Mouse (Mus musculus) MEL (cell line): ENCODE data around the gene Cep131. TPM values are rescaled to one million over a fixed set of nuclear protein-coding genes. Genes with fewer than 3 reads are reported as not detected.
A peak's percentile ranks its signal among the peaks of the same experiment; 100 is the strongest.

Source experiments
- DNase-seq: peaks from one replicate; pipeline ENCODE4 v3.0.0; 2011; ENCODE audit warnings: low read depth, low spot score
- H3K27ac ChIP-seq: 2 replicates; pipeline ENCODE4 v1.5.1; 2012; ENCODE audit warnings: low read depth, mild to moderate bottlenecking, control low read depth, low read length, moderate library complexity; ENCODE audit not compliant: control insufficient read depth
- H3K27me3 ChIP-seq, 2 experiments: fragments of 150-350 bp in 1 of 2; sonication (generic) in 1 of 2; 2 replicates each; pipeline ENCODE4 v1.6.1; 2012; ENCODE audit warnings: low read length in 2 of 2, mild to moderate bottlenecking in 2 of 2, improper control_type of control experiment in 1 of 2, moderate library complexity in 1 of 2; ENCODE audit not compliant: insufficient read depth in 2 of 2, control insufficient read depth in 1 of 2
- H3K36me3 ChIP-seq, 2 experiments: 2 replicates each; pipeline ENCODE4 v1.6.1; 2012 to 2014; ENCODE audit warnings: low read length in 2 of 2, improper control_type of control experiment in 1 of 2, inconsistent platforms in 1 of 2, mild to moderate bottlenecking in 1 of 2; ENCODE audit not compliant: insufficient read depth in 2 of 2, control insufficient read depth in 1 of 2
- H3K4me1 ChIP-seq, 2 experiments: fragments of 150-350 bp in 1 of 2; sonication (generic) in 1 of 2; 2 replicates each; pipeline ENCODE4 v1.6.1; 2012; ENCODE audit warnings: low read length in 2 of 2, improper control_type of control experiment in 1 of 2, mild to moderate bottlenecking in 1 of 2; ENCODE audit not compliant: insufficient read depth in 2 of 2, control insufficient read depth in 1 of 2
- H3K4me3 ChIP-seq, 2 experiments: fragments of 150-350 bp in 1 of 2; sonication (generic) in 1 of 2; 2 replicates each; pipeline ENCODE4 v1.5.1; 2012; ENCODE audit warnings: low read depth in 2 of 2, low read length in 2 of 2, mild to moderate bottlenecking in 2 of 2, moderate library complexity in 2 of 2, control low read depth in 1 of 2, improper control_type of control experiment in 1 of 2; ENCODE audit not compliant: control insufficient read depth in 1 of 2, insufficient read depth in 1 of 2
- H3K79me2 ChIP-seq: 2 replicates; pipeline ENCODE4 v1.6.1; 2012; ENCODE audit warnings: mild to moderate bottlenecking, low read length, moderate library complexity; ENCODE audit not compliant: control insufficient read depth, poor library complexity, insufficient read depth
- H3K9ac ChIP-seq: 2 replicates; pipeline ENCODE4 v1.6.1; 2012; ENCODE audit warnings: low read depth, mild to moderate bottlenecking, control low read depth, low read length, moderate library complexity; ENCODE audit not compliant: control insufficient read depth, poor library complexity, severe bottlenecking
- H3K9me3 ChIP-seq: fragments of 150-350 bp; sonication (generic); replicated peaks from 2 replicates; pipeline ENCODE4 v1.6.1; 2012; ENCODE audit warnings: mild to moderate bottlenecking, low read length, improper control_type of control experiment, moderate library complexity; ENCODE audit not compliant: insufficient read depth
- BHLHE40 ChIP-seq: IDR thresholded peaks from 2 replicates; pipeline ENCODE4 v1.6.1; 2012; ENCODE audit warnings: low read depth, mild to moderate bottlenecking, inconsistent platforms, low read length, improper control_type of control experiment, borderline replicate concordance
- CHD2 ChIP-seq: IDR thresholded peaks from 2 replicates; pipeline ENCODE4 v1.6.1; 2011; ENCODE audit warnings: low read length, improper control_type of control experiment
- EP300 ChIP-seq, 2 experiments: IDR thresholded peaks; 2 replicates each; pipeline ENCODE4 v1.6.1; 2011; ENCODE audit warnings: improper control_type of control experiment in 2 of 2, low read length in 2 of 2, low read depth in 1 of 2, mild to moderate bottlenecking in 1 of 2
- ETS1 ChIP-seq: IDR thresholded peaks from 2 replicates; pipeline ENCODE4 v1.6.1; 2012; ENCODE audit warnings: low read depth, mild to moderate bottlenecking, inconsistent platforms, low read length, improper control_type of control experiment, moderate library complexity
- GATA1 ChIP-seq: IDR thresholded peaks from 2 replicates; pipeline ENCODE4 v1.6.1; 2011; ENCODE audit warnings: low read depth, low read length, improper control_type of control experiment
- HCFC1 ChIP-seq: IDR thresholded peaks from 2 replicates; pipeline ENCODE4 v1.6.1; 2012; ENCODE audit warnings: low read depth, mild to moderate bottlenecking, inconsistent platforms, low read length, improper control_type of control experiment, moderate library complexity
- MEF2A ChIP-seq: IDR thresholded peaks from 2 replicates; pipeline ENCODE4 v1.6.1; 2014; ENCODE audit warnings: low read depth, mild to moderate bottlenecking, inconsistent platforms, low read length, improper control_type of control experiment; ENCODE audit not compliant: poor library complexity, insufficient replicate concordance, severe bottlenecking; ENCODE audit errors: extremely low read depth
- MYC ChIP-seq: IDR thresholded peaks from 2 replicates; pipeline ENCODE4 v1.6.1; 2011; ENCODE audit warnings: low read depth, mild to moderate bottlenecking, low read length, improper control_type of control experiment, moderate library complexity
- NRF1 ChIP-seq: IDR thresholded peaks from 2 replicates; pipeline ENCODE4 v1.6.1; 2014; ENCODE audit warnings: low read depth, mild to moderate bottlenecking, inconsistent platforms, low read length, improper control_type of control experiment, moderate library complexity; ENCODE audit not compliant: poor library complexity, insufficient read depth, severe bottlenecking
- POLR2AphosphoS2 ChIP-seq: IDR thresholded peaks from 2 replicates; pipeline ENCODE4 v1.6.1; 2011; ENCODE audit warnings: low read length, improper control_type of control experiment
- SIN3A ChIP-seq: IDR thresholded peaks from 2 replicates; pipeline ENCODE4 v1.6.1; 2012; ENCODE audit warnings: low read length, improper control_type of control experiment, inconsistent platforms
- SMC3 ChIP-seq: IDR thresholded peaks from 2 replicates; pipeline ENCODE4 v1.6.1; 2011; ENCODE audit warnings: low read depth, low read length, improper control_type of control experiment
- TAL1 ChIP-seq: IDR thresholded peaks from 2 replicates; pipeline ENCODE4 v1.6.1; 2012; ENCODE audit warnings: mild to moderate bottlenecking, inconsistent platforms, low read length, moderate library complexity, mixed read lengths
- ZC3H11A ChIP-seq: IDR thresholded peaks from 2 replicates; pipeline ENCODE4 v1.6.1; 2012; ENCODE audit warnings: low read depth, mild to moderate bottlenecking, inconsistent platforms, low read length, improper control_type of control experiment
- ZMIZ1 ChIP-seq: IDR thresholded peaks from 2 replicates; pipeline ENCODE4 v1.6.1; 2012; ENCODE audit warnings: low read depth, mild to moderate bottlenecking, inconsistent platforms, low read length, improper control_type of control experiment, moderate library complexity
- polyA plus RNA-seq, 2 experiments: library from polyadenylated mRNA; stranded (reverse) in 1 of 2; unstranded in 1 of 2; fragments of >175 nt in 1 of 2; fragments of >200 nt in 1 of 2; gene quantifications; 2 replicates each; pipeline versions ENCODE4 v1.2.1 to v1.2.4; 2012; ENCODE audit warnings: low replicate concordance in 2 of 2, low read depth in 1 of 2; ENCODE audit not compliant: insufficient read length in 2 of 2, insufficient read depth in 1 of 2, missing spikeins in 1 of 2
- total RNA-seq: library from RNA; depleted of rRNA; stranded (reverse); fragments of 300-350 nt; gene quantifications from 2 replicates; pipeline ENCODE4 v1.2.3, GENCODE M21; 2012

The Cep131 gene
- total and polyA plus RNA-seq, 3 experiments: 21.6 to 26.6 TPM; not detected in 1

DNA sequence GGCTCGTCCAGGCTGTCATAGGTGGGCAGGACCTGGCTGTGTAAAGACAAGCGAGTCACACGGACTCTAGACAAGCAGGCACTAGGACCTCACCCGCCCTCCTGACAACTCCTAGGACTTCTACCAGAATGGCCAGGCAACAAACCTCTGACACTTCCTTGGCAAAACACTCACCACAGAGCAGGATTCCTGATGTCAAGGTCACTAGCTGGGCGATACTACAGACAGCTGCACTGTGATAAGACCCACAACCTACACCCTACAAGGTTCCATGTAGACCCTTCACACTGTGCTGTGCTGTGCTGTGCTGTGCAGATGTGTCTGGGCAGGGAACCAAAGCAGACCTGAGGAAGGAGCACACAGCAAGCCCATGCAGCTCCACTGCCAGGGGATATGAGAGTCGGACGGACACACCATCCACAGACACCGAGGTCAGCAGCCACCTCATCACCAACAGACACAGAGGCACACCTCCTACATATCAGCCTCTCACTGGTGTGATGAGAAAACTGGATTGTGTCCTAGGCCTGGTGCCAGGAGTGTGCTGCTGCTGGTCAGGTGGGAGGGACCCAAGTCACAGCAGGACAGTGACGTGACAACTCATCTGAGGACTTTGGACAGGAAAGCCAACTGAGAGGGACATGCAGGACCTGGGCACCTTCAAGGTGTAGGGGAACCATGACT is 48.4 kb upstream of the Cep131 start:
- peaks cover 22 to 39% of the 10 kb centered on the region in 2 experiments for H3K4me1 ChIP-seq
- H3K9me3 ChIP-seq: no peaks in the 10 kb centered on the region
- H3K27me3 ChIP-seq: no peaks in the 10 kb centered on the region
- DNase-seq: no peak
- TF ChIP-seq ZC3H11A: no peak
- TF ChIP-seq SIN3A: no peak
- TF ChIP-seq ZMIZ1: no peak
- TF ChIP-seq POLR2AphosphoS2: 0 out of 2 replicates have a peak, but pooled peaks have one; percentile 32
- TF ChIP-seq GATA1: no peak
- TF ChIP-seq SMC3: no peak
- TF ChIP-seq, all 39 proteins: peak for 1
- Histone ChIP-seq H3K9ac (no peak overlapping the region), H3K79me2 (no peaks in the 10 kb centered on the region; the same call in 1 of the 2 replicates), H3K27ac (no peak overlapping the region), H3K4me3 (no peak overlapping the region), H3K36me3 (peaks cover 15 to 34% of the 10 kb centered on the region in 2 experiments)

DNA sequence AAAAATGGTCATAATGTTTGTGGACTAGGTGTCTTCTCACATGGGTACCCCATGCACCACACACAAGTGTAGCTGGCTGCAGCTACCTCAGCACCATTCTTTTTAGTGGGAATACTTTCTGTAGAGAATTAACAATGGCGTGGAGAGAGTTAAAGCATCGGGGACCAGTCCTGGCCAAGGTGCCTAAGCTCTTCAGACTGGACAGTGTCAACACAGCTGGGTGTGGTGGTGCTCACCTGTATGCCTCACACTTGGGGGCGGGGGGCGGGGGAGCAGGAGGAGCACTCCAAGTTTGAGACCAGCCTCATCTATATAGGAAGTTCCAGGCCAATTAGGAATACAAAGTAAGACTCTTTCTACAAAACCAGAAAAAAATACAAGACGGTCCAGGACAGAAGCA is 47.5 kb upstream of the Cep131 start:
- TF ChIP-seq MEF2A (no peak), MYC (no peak), BHLHE40 (no peak), NRF1 (no peak), EP300 (IDR thresholded peaks at IDR 0.05; ENCODE audit: low read depth in 1 of 2, low read length in 2 of 2) (no peak), TAL1 (no peak), CHD2 (no peak), HCFC1 (no peak), ETS1 (no peak)
- TF ChIP-seq, all 39 proteins: peak for 0
- Histone ChIP-seq H3K27me3 (no peaks in the 10 kb centered on the region), H3K27ac (no peak overlapping the region), H3K9me3 (no peaks in the 10 kb centered on the region), H3K4me3 (no peak overlapping the region), H3K79me2 (no peaks in the 10 kb centered on the region; the same call in 1 of the 2 replicates), H3K36me3 (peaks cover 15 to 27% of the 10 kb centered on the region in 2 experiments), H3K4me1 (peaks cover 17 to 32% of the 10 kb centered on the region in 2 experiments), H3K9ac (no peak overlapping the region)
- DNase-seq: no peak
